Mouse (Mus musculus): ENCODE measurements around the gene Armc12.

- no peak for TF ChIP-seq CTCF (IDR thresholded peaks at IDR 0.05; ENCODE audit: borderline replicate concordance, insufficient read depth, low read length)
- no peak for TF ChIP-seq POLR2A (IDR thresholded peaks at IDR 0.05; ENCODE audit: low read depth, low read length)
Observed at GRCm38 (mm10) chr17:28513844-28514243, 16.8 kb upstream of the Armc12 start.
